Mouse (Mus musculus) heart, postnatal 0 days (tissue): ENCODE data around the gene Hipk2.

ENCODE experiments used
- CTCF ChIP-seq: IDR thresholded peaks from 2 replicates; pipeline ENCODE4 v1.5.1; 2016; ENCODE audit warnings: antibody characterized with exemption, control low read depth, low read depth
- EP300 ChIP-seq: IDR thresholded peaks from 2 replicates; pipeline ENCODE4 v1.6.1; 2016; ENCODE audit warnings: antibody characterized with exemption, low read depth

DNA sequence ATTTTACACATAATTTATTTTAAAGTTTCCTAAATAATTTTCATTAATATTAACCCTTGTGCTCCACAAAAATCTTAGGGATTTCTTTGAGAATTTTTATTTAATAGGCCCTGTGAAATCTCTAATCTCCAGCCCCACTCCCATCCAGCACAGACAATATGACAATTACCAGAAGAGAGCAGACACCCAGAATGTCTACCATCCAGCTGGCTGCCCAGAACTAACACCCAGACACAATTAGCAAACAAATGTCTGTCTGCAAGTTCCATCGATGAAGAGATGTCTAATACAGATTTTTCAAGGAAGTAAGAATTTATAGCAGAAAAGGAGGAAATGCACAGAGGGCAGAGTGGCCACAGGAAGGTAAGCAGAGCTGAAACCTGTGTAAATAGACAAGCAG, 74.7 kb downstream of the Hipk2 start:
- TF ChIP-seq CTCF (no peak), EP300 (no peak)
